Mouse (Mus musculus): ENCODE measurements around the gene Numa1.
A peak's percentile ranks its signal among the peaks of the same experiment; 100 is the strongest.
"Not testable (repeated sequence)": the region's sequence is repeated elsewhere in the genome, so short reads cannot be mapped to it uniquely, and the experiment has no call there.

Gene Numa1

DNA sequence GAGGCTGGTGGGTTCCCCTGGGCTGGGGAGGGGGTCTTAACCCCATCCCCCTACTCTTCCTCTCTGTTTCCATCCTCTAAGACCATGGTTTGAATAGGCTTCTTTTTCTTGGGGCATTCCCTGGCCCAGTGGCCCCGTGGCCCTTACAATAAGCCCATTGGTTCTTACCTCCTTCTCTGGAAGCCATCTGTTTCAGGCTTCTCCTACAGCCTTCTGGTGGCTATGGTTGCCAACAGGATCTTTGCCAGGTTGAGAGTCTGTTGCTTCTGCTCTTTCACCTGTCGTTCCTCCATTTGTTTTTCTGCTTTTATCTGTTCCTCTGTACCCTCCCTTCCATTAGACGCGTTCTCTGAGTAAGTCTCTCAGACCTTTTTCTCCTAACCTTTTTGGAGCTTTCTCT is 3.7 kb downstream of the Numa1 start:
- no peak for DNase-seq

- DNase-seq, result no peak
These were observed 4.4 kb downstream of the Numa1 start for GRCm38 (mm10) chr7:101938348-101938747.

DNA sequence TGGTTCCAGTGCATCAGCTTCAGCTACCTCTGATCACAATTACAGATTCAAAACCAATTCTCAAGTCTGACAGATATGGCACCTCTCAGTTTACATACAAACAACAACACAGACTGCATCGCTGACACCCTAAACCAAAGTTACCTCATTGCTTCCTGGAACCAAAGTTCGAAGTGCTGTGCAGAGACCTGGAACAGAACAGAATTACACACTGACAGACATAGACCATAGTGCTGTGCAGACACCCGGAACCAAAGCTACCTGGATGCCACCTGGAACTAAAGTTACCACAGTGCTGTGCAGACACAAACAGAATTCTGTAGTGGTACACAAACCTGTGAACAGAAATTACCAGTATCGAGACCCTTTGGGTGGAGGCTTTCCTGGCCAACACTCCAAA is 5.8 kb downstream of the Numa1 start:
- no peak for DNase-seq

DNA sequence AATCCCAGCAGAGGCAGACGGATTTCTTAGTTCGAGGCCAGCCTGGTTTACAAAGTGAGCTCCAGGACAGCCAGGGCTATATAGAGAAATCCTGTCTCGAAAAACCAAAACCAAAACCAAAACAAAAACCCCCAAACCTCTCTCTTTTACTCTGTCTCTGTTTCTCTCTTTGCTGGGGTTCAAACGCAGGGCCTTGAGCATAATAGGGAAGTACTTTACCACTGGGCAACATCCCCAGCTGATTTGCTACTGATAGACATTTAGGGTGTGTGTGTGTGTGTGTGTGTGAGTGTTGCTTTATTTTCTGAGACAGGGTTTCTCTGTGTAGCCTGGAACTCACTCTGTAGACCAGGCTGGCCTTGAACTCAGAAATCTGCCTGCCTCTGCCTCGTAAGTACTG is 15.1 kb downstream of the Numa1 start:
- not testable (repeated sequence) for DNase-seq

DNA sequence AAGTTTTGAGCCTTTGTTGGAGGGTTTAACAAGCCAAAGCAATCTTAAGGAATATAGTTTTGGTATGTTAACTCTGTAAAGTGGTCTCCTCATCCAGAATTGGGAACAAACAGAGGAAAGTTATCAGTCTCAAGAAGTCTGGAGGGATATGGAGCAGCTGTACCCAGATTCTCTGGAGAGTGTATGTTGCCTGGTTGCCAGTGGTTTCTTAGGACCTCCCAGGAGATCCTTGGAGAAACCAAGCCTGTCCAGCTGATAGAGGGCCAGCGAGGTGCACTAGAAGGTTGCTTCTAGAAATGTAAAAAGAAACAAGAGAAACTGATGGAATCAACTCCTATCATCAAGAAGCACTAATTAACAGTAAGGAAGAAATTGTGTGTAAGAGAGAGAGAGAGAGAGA is 17.7 kb downstream of the Numa1 start:
- no peak for DNase-seq

DNA sequence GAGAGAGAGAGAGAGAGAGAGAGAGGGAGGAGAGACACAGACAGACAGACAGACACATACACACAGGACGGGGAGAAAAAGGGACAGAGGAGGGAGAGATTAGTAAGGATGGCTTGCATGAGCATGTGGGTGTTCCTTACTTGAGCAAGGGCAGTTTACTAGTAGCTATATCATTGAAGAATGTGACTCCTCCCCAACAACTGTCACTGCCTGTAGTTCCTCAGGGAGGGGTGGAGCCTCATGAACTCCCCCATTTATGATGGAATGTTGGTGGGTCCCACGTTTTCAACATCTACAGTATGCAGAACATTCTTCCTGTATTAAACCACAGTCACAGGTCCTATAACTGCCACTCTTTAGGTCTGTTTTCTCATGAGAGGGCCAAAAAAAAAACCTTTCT is 18.2 kb downstream of the Numa1 start:
- no peak for DNase-seq

- no peak for DNase-seq
These were observed 20.3 kb downstream of the Numa1 start for GRCm38 (mm10) chr7:101954163-101954562.

- DNase-seq, result no peak
These were observed 21.4 kb downstream of the Numa1 start for GRCm38 (mm10) chr7:101955276-101955675.

- no peak for DNase-seq
These were observed 22.0 kb downstream of the Numa1 start for GRCm38 (mm10) chr7:101955862-101956261.

DNA sequence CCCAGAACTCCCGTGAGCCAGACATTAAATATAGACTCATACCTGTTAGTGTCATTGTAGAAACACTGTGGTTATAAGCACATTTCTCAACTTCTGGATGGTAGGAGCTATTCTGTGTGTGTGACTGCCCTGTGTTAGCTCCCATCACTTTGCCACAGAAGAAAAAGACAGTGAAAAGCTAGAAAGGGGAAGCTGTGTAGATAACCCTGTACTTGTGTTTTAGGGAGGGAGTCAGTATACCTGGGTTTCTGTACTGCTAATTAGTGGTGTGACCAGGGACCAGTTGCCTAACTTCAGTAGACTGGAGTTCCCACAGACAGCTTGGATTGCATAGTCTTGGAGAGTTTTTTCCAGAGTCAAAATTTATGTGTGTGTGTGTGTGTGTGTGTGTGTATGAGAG is 22.6 kb downstream of the Numa1 start:
- DNase-seq, result no peak

GRCm38 (mm10) chr7:101956911-101957310 is 23.0 kb downstream of the Numa1 start:
- no peak for DNase-seq

GRCm38 (mm10) chr7:101962829-101963228 is 28.9 kb downstream of the Numa1 start:
- no peak for DNase-seq

- no peak for DNase-seq
These were observed 29.7 kb downstream of the Numa1 start for GRCm38 (mm10) chr7:101963621-101964020.

DNA sequence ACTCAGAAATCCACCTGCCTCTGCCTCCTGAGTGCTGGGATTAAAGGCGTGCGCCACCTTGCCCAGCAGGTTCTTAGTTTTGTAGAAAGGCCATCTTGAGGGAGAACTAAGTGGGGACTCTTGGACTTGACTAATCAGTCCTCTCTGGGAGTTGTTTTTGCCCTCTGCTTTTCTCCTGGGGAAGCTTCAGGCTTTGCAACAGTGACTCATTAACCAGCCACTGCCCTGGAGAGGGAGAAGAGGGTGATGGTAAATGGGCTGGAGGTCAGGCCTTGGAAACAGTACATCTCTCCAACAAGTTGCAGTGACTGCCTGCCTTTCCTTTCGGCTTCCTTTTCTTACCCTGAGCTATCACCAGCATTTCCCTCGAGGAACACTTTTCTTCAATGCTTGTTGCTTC is 30.6 kb downstream of the Numa1 start:
- DNase-seq, result no peak

DNA sequence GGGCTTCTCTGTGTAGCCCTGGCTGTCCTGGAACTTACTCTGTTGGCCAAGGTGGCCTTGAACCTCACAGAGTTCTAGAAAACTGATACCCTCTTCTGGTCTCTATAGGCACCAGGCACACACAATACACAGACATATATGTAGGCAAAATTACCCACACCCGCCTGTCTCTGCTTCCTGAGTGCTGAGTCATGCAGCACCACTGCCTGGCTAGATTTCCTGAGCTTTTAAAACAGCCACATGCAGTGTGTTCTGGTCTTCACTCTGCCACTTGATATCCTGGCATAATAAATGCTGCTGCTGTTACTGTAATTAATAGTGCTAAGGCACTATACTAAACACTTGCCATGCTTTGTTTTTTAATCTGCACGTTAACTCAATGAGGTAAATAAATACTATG is 31.7 kb downstream of the Numa1 start:
- DNase-seq, result no peak

DNA sequence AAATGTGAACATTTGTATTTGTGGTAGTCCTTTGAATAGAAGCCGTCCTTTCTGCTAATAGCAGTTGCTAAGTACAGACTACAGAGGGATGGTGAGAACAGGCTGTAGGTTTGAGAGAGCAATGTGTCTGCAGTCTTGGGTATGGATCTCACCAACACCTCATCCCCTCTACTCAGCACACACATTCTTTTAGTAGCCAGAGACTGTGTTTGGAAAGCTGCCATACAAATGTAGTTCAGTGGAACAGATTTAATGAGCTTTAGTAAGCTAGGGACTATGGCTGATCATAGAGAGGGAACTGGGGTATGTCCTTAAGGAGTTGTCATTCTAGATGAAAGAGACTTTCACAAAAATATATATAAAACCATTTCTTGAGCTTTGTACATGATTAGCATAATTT is 33.3 kb downstream of the Numa1 start:
- DNase-seq, result no peak

DNA sequence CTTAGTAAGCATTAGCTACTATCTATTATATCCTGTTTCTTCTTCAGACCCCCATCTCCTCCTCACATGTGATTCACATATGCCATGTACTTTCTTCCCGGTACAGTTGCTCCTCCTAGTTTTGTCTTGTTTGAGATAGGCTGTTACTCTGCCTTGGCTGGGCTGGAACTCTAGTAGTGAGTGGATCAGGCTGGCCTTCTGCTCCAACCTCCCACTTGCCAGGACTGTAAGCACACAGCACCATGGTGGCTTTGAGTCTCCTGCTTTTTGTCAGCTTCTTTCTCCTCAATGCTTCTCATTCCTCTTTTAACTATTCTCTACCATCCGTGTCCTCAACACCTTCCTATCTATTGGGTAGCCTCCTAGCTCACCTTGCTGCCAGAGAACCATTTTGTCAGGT is 34.8 kb downstream of the Numa1 start:
- DNase-seq, result no peak

DNA sequence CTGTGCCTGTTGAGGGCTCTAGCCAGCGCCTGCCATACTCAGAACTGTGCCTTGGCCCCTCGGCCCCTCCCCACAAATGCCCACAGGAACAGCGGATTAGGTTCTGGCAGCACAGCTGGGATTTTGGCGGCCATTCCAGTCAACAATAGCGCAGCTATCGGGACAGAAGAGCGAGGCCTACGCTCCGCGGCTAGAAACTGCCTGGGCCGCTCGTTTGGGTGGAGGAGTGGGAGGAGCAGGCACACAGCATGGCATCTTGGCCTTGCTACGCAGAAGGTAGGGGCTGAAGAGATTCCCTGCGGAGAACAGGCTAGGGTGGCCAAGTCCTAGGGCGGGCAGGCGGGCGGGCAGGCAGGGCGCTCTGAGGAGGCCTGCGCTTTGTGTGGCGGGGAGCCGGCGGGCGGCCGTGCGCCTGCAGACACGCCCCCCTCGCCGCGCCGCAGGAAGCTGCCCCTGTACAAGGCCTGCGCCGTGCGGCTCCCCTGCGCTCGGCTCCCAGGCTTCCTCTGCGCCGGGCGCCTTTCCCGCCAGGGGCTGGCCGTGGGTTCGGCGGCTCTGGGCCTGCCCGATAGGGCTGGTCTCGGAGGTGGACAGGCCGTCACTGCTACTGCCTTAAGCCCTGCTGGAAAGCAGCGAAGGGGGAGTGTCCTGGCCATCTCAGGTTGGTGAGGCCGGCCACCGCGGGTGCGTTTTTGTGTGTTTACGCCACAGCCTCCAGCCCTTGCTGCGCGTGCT is 36.0 kb downstream of the Numa1 start:
- DNase-seq, result peak; percentile 92

DNA sequence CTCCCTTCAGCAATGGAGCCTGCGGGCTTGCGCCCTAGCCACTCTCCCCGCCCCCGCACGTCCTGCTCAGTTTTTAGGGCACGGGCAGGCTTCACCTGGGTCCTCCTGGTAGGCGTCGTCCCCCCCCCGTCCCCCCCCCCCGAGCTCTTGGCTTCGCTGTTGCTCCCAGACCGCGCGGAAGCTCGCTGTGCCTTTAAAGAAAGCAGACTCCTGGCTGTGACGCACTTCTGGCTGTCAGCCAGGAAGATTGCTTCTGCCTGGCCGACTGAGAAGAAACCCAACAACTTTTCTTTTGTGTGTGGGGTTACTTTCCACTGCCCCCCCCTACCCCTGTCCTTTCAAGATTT is 36.5 kb downstream of the Numa1 start:
- DNase-seq, result peak; percentile 90

DNA sequence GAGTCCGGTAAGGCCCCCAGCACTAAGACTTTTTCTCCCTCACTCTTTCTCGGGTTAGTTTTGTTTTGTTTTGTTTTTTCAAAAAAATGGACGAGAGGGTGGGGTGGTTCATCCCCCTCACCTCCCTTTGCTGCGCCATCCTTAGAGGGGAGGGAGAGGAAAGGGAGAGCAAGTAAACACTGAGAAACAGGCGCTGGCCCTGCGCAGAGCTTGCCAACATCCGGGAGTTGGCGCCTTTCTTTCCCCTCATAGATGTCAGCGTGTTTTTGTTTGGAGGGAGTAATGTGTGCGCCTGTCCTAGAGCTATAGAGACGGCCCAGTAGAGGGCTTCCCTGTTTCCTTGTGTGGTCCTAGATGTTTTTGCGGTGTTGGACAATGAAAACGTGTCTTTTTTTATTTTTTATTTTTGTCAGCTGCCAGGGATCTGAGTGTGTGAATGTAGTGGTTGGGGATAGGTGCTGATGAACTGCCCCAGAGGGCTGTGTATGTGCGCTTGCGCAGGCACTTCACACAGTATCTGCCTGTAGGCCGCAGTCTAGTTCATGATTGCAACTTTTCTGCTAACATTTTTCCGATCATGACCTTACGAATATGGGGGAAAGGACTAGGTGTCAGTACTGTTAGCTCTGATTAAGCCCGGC is 37.0 kb downstream of the Numa1 start:
- DNase-seq, result peak; percentile 83

GRCm38 (mm10) chr7:101971721-101972120 is 37.8 kb downstream of the Numa1 start:
- DNase-seq, result no peak

- DNase-seq, result peak; percentile 68
These were observed 39.8 kb downstream of the Numa1 start for GRCm38 (mm10) chr7:101973730-101974129.

GRCm38 (mm10) chr7:101974505-101974904 is 40.6 kb downstream of the Numa1 start:
- peak; percentile 8 for DNase-seq

DNA sequence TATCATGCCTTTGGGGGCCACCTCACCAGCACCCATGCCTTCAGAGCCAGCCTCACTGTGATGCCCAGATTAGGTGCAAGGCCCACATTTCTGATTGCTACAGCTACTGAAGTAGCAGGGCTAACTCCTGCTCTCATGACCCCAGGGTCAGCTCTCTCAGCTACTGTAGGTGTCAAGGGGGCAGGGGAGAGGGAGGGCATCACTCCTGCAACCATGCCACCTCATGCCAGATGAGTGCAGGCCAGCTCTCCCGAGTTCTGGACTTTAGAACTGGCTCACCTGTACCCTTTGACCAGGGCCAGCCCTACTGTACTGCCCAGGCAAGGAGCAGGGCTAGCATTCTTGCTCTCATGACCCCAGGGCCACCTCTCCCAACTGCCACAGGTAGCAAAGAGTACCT is 48.8 kb downstream of the Numa1 start:
- no peak for DNase-seq

GRCm38 (mm10) chr7:101985081-101985480 is 51.2 kb downstream of the Numa1 start:
- DNase-seq, result no peak
